Mouse (Mus musculus) cerebellum, postnatal 36 days (tissue): ENCODE measurements around the gene Tmbim1.

Experiments
- DNase-seq, 2 experiments: peaks; one replicate each; pipeline ENCODE4 v3.0.0; 2021 to 2022; ENCODE audit warnings: mixed read lengths in 2 of 2

Tmbim1 gene

GRCm38 (mm10) chr1:74321396-74321795, 16.0 kb upstream of the Tmbim1 start:
- no peak for DNase-seq

GRCm38 (mm10) chr1:74318711-74319110, 13.3 kb upstream of the Tmbim1 start:
- DNase-seq: no peak

- no peak for DNase-seq
Observed at GRCm38 (mm10) chr1:74316114-74316827, 10.8 kb upstream of the Tmbim1 start.

- DNase-seq: no peak
Observed at GRCm38 (mm10) chr1:74314796-74315195, 9.4 kb upstream of the Tmbim1 start.

GRCm38 (mm10) chr1:74313049-74313692, 7.7 kb upstream of the Tmbim1 start:
- peak; percentile 42 to 74 for DNase-seq

- DNase-seq: no peak
Observed at GRCm38 (mm10) chr1:74309767-74310166, 4.3 kb upstream of the Tmbim1 start.

GRCm38 (mm10) chr1:74308001-74308964, 2.9 kb upstream of the Tmbim1 start:
- DNase-seq: no peak

GRCm38 (mm10) chr1:74307146-74307545, 1.7 kb upstream of the Tmbim1 start:
- DNase-seq: no peak

- no peak for DNase-seq
Observed at GRCm38 (mm10) chr1:74304946-74305345, 476 bp downstream of the Tmbim1 start.

- no peak for DNase-seq
Observed at GRCm38 (mm10) chr1:74304339-74304790, 1.1 kb downstream of the Tmbim1 start.

GRCm38 (mm10) chr1:74303509-74304338, 1.7 kb downstream of the Tmbim1 start:
- DNase-seq: peak; percentile 36 to 57

- DNase-seq: no peak
Observed at GRCm38 (mm10) chr1:74302835-74303234, 2.6 kb downstream of the Tmbim1 start.

GRCm38 (mm10) chr1:74302229-74302628, 3.2 kb downstream of the Tmbim1 start:
- DNase-seq: no peak

GRCm38 (mm10) chr1:74300347-74301110, 4.9 kb downstream of the Tmbim1 start:
- no peak for DNase-seq

- peak; percentile 48 to 58 for DNase-seq
Observed at GRCm38 (mm10) chr1:74298996-74299395, 6.4 kb downstream of the Tmbim1 start.

GRCm38 (mm10) chr1:74298157-74298750, 7.2 kb downstream of the Tmbim1 start:
- DNase-seq: no peak

- no peak for DNase-seq
Observed at GRCm38 (mm10) chr1:74297269-74297668, 8.2 kb downstream of the Tmbim1 start.

- DNase-seq: no peak
Observed at GRCm38 (mm10) chr1:74296477-74296876, 8.9 kb downstream of the Tmbim1 start.

GRCm38 (mm10) chr1:74295456-74296171, 9.8 kb downstream of the Tmbim1 start:
- peak; percentile 74 to 84 for DNase-seq

- peak; percentile 38 to 52 for DNase-seq
Observed at GRCm38 (mm10) chr1:74294733-74295455, 10.5 kb downstream of the Tmbim1 start.
